Mouse (Mus musculus): ENCODE data around the gene Chac1. TPM values are rescaled to one million over a fixed set of nuclear protein-coding genes. Genes with fewer than 3 reads are reported as not detected.

Chac1 gene
- total RNA-seq, 2 experiments from 2014 or later: 3.7 to 13.2 TPM

- DNase-seq (ENCODE audit: low spot score in 2 of 2): no peak
Observed at GRCm38 (mm10) chr2:119367346-119367745, 16.3 kb downstream of the Chac1 start.

GRCm38 (mm10) chr2:119370116-119370515 is 19.1 kb downstream of the Chac1 start:
- peak in 1 of 2 experiments; percentile 35 for DNase-seq (ENCODE audit: low spot score in 2 of 2)

- no peak for DNase-seq (ENCODE audit: low spot score in 2 of 2)
Observed at GRCm38 (mm10) chr2:119377286-119377685, 26.3 kb downstream of the Chac1 start.

GRCm38 (mm10) chr2:119377826-119378225 is 26.8 kb downstream of the Chac1 start:
- no peak for DNase-seq (ENCODE audit: low spot score in 2 of 2)

GRCm38 (mm10) chr2:119379455-119379854 is 28.4 kb downstream of the Chac1 start:
- no peak for DNase-seq (ENCODE audit: low spot score in 2 of 2)

GRCm38 (mm10) chr2:119388266-119388665 is 37.2 kb downstream of the Chac1 start:
- no peak for DNase-seq (ENCODE audit: low spot score in 2 of 2)

- no peak for DNase-seq (ENCODE audit: low spot score in 2 of 2)
Observed at GRCm38 (mm10) chr2:119389992-119390391, 39.0 kb downstream of the Chac1 start.

- DNase-seq (ENCODE audit: low spot score in 2 of 2): no peak
Observed at GRCm38 (mm10) chr2:119398252-119398651, 47.2 kb downstream of the Chac1 start.

GRCm38 (mm10) chr2:119398665-119399064 is 47.6 kb downstream of the Chac1 start:
- no peak for DNase-seq (ENCODE audit: low spot score in 2 of 2)

GRCm38 (mm10) chr2:119399313-119399712 is 48.3 kb downstream of the Chac1 start:
- no peak for DNase-seq (ENCODE audit: low spot score in 2 of 2)

Other genes with a start within 250 kb of the Chac1 start
- gene Rad51, start 238.4 kb upstream of the Chac1 start, total RNA-seq (2021): under 1 TPM; 0.70 to 0.74 TPM
- 100 to 1,000 TPM in 1 of 2 experiments, 10 to 100 TPM in 1; 72.4 to 101 TPM for gene Rmdn3, start 194.2 kb upstream of the Chac1 start, total RNA-seq (2021)
- 10 to 100 TPM; 24.3 to 26.0 TPM for gene Gchfr, start 183.5 kb upstream of the Chac1 start, total RNA-seq (2021)
- under 1 TPM in 1 of 2 experiments, not detected in 1; 0.13 TPM for gene Gm14137, start 176.7 kb upstream of the Chac1 start, total RNA-seq (2021)
- gene Zfyve19, start 142.6 kb upstream of the Chac1 start, total RNA-seq (2021): 10 to 100 TPM; 32.0 to 32.4 TPM
- gene Dnajc17, start 142.4 kb upstream of the Chac1 start, total RNA-seq (2021): 10 to 100 TPM; 12.5 to 13.1 TPM
- not detected for gene Ppp1r14d, start 121.3 kb upstream of the Chac1 start, total RNA-seq (2021)
- gene Spint1, start 113.9 kb upstream of the Chac1 start, total RNA-seq (2021): 1 to 10 TPM; 1.6 to 2.1 TPM
- under 1 TPM; 0.17 to 0.74 TPM for gene Rhov, start 80.0 kb upstream of the Chac1 start, total RNA-seq (2021)
- gene Vps18, start 62.5 kb upstream of the Chac1 start, total RNA-seq (2021): 10 to 100 TPM; 24.0 TPM
- 10 to 100 TPM in 1 of 2 experiments, 1 to 10 TPM in 1; 9.7 to 10.5 TPM for gene Dll4, start 25.4 kb upstream of the Chac1 start, total RNA-seq (2021)
- 10 to 100 TPM; 20.0 to 22.6 TPM for gene Ino80, start 126.5 kb downstream of the Chac1 start, total RNA-seq (2021)
- 1 to 10 TPM; 2.5 to 2.6 TPM for gene Exd1, start 196.4 kb downstream of the Chac1 start, total RNA-seq (2021)
- 100 to 1,000 TPM; 306 to 408 TPM for gene Chp1, start 196.5 kb downstream of the Chac1 start, total RNA-seq (2021)

Measured in adrenal gland, adult 18-20 months (tissue).